Mouse (Mus musculus): ENCODE data around the gene Ctdsp2. TPM values are rescaled to one million over a fixed set of nuclear protein-coding genes. Genes with fewer than 3 reads are reported as not detected.
A peak's percentile ranks its signal among the peaks of the same experiment; 100 is the strongest.

The Ctdsp2 gene
- 100 to 1,000 TPM; 244 to 246 TPM for total RNA-seq (2021)
- long read RNA-seq, experiment 1, full-length matches to known transcripts, result 28 of 43 reads
- long read RNA-seq, experiment 1, partial matches to known transcripts, result 2 of 43 reads
- long read RNA-seq, experiment 1, other reads (novel, unspliced or antisense), result 13 of 43 reads
- long read RNA-seq, experiment 2, full-length matches to known transcripts, result 11 of 37 reads
- long read RNA-seq, experiment 2, partial matches to known transcripts, result 3 of 37 reads
- long read RNA-seq, experiment 2, other reads (novel, unspliced or antisense), result 23 of 37 reads

- DNase-seq (ENCODE audit: low spot score in 2 of 2), result peak; percentile 100
These were observed at the start of gene Ctdsp2 for GRCm38 (mm10) chr10:126978277-126978994. Gene Ctdsp2, plus strand, starts transcription at chr10:126978717.

- DNase-seq (ENCODE audit: low spot score in 2 of 2), result no peak
These were observed 49.7 kb upstream of the Ctdsp2 start for GRCm38 (mm10) chr10:126928819-126929206.

DNA sequence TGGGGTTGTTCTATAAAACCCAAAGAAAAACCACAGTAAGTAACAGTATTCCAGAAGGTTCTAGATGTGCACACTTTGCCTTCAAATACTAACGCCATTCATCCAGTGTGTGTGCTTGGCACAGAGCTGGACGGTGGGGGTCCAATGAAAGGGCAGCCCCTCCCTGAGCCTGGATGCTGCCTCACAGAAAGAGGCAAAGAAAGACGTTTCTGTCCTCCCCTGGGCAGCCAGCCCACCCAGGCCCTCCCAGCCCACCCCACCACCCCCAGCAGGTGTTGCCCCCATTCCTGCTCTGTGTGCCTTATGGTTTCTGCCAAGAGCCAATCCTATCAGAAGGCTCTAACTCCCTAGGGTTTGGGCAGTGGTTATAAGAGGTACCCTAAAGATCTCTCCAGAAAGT is 49.0 kb upstream of the Ctdsp2 start:
- DNase-seq (ENCODE audit: low spot score in 2 of 2), result no peak

DNA sequence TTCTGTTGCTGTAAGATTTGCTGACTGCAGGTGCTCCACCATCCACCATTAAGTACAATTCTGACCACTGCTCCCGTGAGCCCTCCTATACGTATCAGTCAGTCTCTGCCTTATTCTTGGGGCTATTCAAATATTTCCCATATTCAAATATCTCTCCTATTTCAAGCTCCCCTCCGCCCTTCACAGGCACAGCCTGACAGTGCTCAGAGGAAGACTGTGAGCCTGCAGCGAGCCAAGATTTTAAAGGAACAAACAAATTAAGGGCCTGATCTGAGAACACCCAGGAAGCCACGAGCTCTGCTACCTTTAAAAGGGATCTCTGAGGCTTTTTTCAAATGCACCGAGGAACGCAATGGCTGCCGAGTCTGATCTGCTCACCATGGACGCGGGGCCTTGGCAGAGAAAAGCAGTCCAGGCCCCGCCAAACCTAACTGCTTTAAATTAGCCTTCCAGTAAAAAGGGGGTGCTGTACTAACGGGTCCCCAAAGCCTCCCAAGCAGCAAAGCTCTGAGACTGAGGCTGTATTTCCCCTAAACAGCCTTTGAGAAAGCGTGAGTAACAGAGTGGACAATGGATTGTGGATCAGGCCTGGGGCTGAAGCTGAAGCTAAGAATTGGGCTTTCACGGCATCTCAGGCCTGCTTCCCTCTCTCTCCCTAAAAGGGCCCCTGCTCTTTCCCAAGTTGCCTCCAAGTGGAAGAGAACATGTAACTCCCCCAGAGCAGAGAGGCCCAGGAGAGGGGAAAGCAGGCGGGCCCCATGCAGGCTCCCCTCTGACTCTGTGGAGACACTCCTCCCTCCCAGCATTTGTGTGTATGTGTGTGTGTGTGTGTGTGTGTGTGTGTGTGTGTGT is 48.0 kb upstream of the Ctdsp2 start:
- no peak for DNase-seq (ENCODE audit: low spot score in 2 of 2)

- DNase-seq (ENCODE audit: low spot score in 2 of 2), result no peak
These were observed 47.3 kb upstream of the Ctdsp2 start for GRCm38 (mm10) chr10:126931123-126931759.

GRCm38 (mm10) chr10:126931760-126932139 is 46.8 kb upstream of the Ctdsp2 start:
- DNase-seq (ENCODE audit: low spot score in 2 of 2), result no peak

DNA sequence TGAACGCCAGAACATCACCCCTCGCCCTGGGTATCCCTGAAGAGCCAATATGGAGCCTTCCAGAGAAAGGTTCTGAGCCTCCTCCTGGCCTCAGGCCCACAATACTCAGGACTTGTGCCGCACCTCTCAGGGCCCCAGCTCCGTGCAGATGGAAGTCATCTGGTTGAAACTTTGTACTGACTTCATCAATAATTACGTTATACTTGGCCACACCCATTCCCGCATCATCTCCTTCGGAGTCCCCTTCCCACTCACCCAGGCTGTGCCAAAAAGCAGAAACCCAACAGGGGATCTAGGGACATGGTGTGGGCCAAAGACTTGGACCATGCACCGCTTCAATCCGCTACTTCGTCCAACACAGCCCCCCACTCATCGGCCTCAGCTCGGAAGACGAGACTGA is 44.0 kb upstream of the Ctdsp2 start:
- no peak for DNase-seq (ENCODE audit: low spot score in 2 of 2)

GRCm38 (mm10) chr10:126935121-126935520 is 43.4 kb upstream of the Ctdsp2 start:
- DNase-seq (ENCODE audit: low spot score in 2 of 2), result no peak

- no peak for DNase-seq (ENCODE audit: low spot score in 2 of 2)
These were observed 42.7 kb upstream of the Ctdsp2 start for GRCm38 (mm10) chr10:126935556-126936381.

DNA sequence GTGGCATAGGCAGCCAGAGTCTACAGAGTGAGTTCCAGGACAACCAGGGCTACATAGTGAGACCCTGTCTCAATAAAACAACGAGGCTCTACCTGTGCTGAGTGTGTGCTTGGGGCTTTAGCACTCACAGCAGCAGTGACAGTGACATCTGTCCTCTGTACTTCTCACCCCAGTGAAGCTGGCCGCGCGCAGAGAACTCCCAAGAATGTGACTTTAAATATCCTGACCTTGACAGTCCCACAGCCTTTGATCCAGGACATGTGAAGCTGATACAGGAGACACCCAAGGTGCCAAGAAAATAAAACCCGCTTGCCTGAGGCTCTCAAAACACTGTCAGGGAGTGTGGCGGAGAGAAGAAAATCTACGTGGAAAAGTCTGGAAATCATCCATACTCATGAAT is 37.6 kb upstream of the Ctdsp2 start:
- no peak for DNase-seq (ENCODE audit: low spot score in 2 of 2)

DNA sequence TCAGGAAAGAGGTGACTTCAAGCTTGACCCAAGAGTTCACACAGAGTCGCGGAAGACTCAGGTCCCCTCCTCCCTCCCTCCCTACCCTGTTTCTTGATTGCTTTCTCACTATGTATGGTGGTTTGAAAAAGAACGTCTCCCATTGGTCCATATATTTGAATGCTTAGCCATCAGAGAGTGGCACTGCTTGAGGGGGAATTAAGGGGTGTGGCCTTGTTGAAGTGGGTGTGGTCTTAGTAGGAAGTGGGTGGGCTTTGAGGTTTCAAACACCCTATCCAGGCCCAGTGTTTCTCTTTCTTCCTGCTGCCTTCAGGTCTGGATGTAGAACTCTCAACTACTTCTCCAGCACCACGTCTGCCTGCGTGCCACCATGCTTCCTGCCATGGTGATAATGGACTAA is 33.0 kb upstream of the Ctdsp2 start:
- DNase-seq (ENCODE audit: low spot score in 2 of 2), result no peak

DNA sequence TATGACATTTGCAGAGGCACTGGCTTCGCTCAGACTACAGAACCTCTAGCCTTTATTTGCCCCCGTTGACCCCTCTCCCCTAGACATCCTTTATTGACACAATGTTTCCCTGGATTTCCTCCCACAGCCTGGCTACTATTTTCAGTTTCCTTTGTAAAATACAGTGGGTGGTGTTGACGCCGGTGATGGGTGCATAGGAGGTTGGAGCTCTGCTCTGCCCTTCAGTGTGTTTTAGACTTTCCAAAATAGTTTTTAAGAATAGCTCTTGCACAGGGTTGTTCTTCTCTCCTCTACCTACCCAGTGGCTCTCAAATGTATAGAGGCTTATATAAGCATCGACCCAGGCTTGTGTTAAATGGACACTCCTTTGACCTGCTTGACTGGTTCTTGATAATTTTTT is 28.7 kb upstream of the Ctdsp2 start:
- DNase-seq (ENCODE audit: low spot score in 2 of 2), result no peak

DNA sequence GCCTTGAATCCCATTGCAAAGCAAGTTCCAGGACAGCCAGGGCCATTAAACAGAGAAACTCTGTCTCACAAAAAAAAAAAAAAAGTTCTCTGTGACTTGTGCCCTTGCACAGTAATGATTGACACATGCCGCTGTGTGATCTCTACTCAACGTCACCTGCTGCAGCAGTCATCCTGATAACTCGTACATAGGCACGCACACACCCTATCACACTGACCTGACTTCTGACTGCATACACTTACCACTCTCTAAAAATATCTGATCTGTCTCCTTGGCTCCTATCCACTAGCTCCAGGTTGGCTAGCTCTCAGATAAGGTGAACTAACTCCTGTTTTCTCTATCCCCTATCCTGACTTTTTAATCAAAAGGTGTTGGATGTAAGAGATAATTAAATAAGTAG is 27.9 kb upstream of the Ctdsp2 start:
- no peak for DNase-seq (ENCODE audit: low spot score in 2 of 2)

DNA sequence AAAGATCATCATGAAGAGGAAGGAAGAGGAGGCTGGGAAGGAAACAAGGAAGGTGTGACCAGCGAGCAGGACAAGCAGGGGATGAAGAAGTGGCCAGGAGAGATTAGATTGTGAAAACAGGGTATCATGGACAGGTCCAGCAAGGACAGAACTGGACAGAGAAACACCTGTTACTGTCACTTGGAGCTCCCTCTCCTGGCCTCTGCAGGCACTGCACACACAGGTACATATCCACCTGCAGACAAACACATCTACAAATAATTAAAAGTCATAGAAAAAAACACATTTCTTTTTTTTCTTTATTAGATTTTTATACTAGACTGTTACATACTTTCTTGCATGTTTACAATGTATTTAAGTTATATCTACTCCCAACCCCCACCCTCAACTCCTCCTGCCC is 26.1 kb upstream of the Ctdsp2 start:
- no peak for DNase-seq (ENCODE audit: low spot score in 2 of 2)

GRCm38 (mm10) chr10:126953029-126953471 is 25.5 kb upstream of the Ctdsp2 start:
- no peak for DNase-seq (ENCODE audit: low spot score in 2 of 2)

GRCm38 (mm10) chr10:126956692-126957358 is 21.7 kb upstream of the Ctdsp2 start:
- no peak for DNase-seq (ENCODE audit: low spot score in 2 of 2)

DNA sequence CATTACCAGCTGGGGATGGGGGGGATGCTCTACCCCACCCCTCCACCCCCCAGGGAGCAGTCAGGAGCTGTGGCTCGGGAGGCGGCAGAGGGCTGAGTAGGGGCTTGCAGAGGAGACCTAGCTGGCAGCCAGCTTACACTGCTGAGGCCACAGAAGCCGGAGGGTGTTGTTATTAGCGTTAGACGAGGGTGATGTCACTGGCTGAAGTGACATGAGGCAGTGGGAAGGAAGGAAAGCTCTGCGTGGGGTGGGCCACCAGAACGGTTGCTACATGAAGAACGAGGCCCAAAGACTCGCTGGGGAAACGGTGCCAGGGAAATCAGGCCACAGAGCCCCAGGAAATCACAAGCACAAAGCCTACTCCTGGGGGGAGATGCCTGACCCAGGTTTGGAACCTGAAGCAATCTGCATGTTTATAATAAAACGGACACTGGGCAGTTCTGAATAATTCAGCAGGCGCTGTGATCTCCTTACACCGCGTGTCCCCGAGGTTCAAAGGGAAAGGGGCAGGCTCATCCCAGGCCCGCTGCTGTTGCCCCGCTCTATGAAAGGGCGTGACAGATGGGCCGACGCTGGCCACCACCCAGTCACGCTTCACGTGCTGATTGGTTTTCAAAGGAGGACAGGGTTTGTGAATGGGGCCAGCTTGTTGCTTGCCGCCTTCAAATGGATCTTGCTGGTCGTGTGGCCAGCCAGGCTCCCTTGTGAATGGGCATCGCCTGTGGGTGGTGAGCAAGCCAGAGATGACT is 21.0 kb upstream of the Ctdsp2 start:
- peak in 1 of 2 experiments; percentile 33 for DNase-seq (ENCODE audit: low spot score in 2 of 2)

GRCm38 (mm10) chr10:126960496-126960895 is 18.0 kb upstream of the Ctdsp2 start:
- DNase-seq (ENCODE audit: low spot score in 2 of 2), result no peak

GRCm38 (mm10) chr10:126961757-126962156 is 16.8 kb upstream of the Ctdsp2 start:
- DNase-seq (ENCODE audit: low spot score in 2 of 2), result peak in 1 of 2 experiments; percentile 39
